Mouse (Mus musculus) myocyte (in vitro differentiated cells): ENCODE results near the gene Stum.

Experiments
- MYOG ChIP-seq, 3 experiments: IDR thresholded peaks; one replicate each; pipeline ENCODE4 v1.6.1; 2011; ENCODE audit warnings: control low read depth in 2 of 3, low read depth in 2 of 3, mild to moderate bottlenecking in 2 of 3; ENCODE audit not compliant: insufficient read length in 2 of 3, control insufficient read depth in 1 of 3, insufficient read depth in 1 of 3
- POLR2A ChIP-seq: IDR thresholded peaks from one replicate; pipeline ENCODE4 v1.6.1; 2011; ENCODE audit warnings: low read depth, mild to moderate bottlenecking, control low read depth, moderate library complexity; ENCODE audit not compliant: insufficient read length

GRCm38 (mm10) chr1:180388481-180388880 is 94.8 kb downstream of the Stum start:
- TF ChIP-seq POLR2A (no peak), MYOG (IDR thresholded peaks at IDR 0.05; ENCODE audit: control insufficient read depth in 1 of 3, insufficient read depth in 1 of 3, insufficient read length in 2 of 3, low read depth in 2 of 3) (no peak)
